Mouse (Mus musculus) neural tube, embryonic 11.5 days (tissue): Measurements from ENCODE around the gene Stard3nl. TPM values are rescaled to one million over a fixed set of nuclear protein-coding genes. Genes with fewer than 3 reads are reported as not detected.
A peak's percentile ranks its signal among the peaks of the same experiment; 100 is the strongest.

ENCODE experiments used
- ATAC-seq: fragments of 200-750 bp; cut with Nextera tagmentation; 2 replicates; pipeline ENCODE4 v1.8.0; 2017; ENCODE audit warnings: moderate number of reproducible peaks, mild to moderate bottlenecking, moderate TSS enrichment, moderate library complexity; ENCODE audit not compliant: insufficient read depth, low FRiP score, low TSS enrichment
- DNase-seq: peaks from one replicate; pipeline ENCODE4 v3.0.0-alpha.2; 2015; ENCODE audit warnings: low spot score
- H3K27ac ChIP-seq: fragments of 300-500 bp; sonication (generic); 2 replicates; pipeline ENCODE4 v1.5.1; 2014; ENCODE audit warnings: low read depth, mild to moderate bottlenecking, low read length
- H3K27me3 ChIP-seq: fragments of 300-500 bp; sonication (generic); 2 replicates; pipeline ENCODE4 v1.6.1; 2014; ENCODE audit warnings: mild to moderate bottlenecking, low read length, mixed read lengths; ENCODE audit not compliant: control insufficient read depth, insufficient read depth
- H3K36me3 ChIP-seq: fragments of 300-500 bp; sonication (generic); 2 replicates; pipeline ENCODE4 v1.6.1; 2014; ENCODE audit warnings: mild to moderate bottlenecking, low read length, moderate library complexity, mixed read lengths; ENCODE audit not compliant: control insufficient read depth, insufficient read depth
- H3K4me1 ChIP-seq: fragments of 300-500 bp; sonication (generic); 2 replicates; pipeline ENCODE4 v1.6.1; 2014; ENCODE audit warnings: low read length, mixed read lengths; ENCODE audit not compliant: control insufficient read depth, insufficient read depth
- H3K4me2 ChIP-seq: fragments of 300-500 bp; sonication (generic); 2 replicates; pipeline ENCODE4 v1.6.1; 2014; ENCODE audit warnings: low read depth, mild to moderate bottlenecking, moderate library complexity
- H3K4me3 ChIP-seq: fragments of 300-500 bp; sonication (generic); 2 replicates; pipeline ENCODE4 v1.5.1; 2014; ENCODE audit warnings: low read depth, low read length
- H3K9ac ChIP-seq: fragments of 300-500 bp; sonication (generic); 2 replicates; pipeline ENCODE4 v1.6.1; 2014; ENCODE audit warnings: mild to moderate bottlenecking, low read length
- H3K9me3 ChIP-seq: fragments of 300-500 bp; sonication (generic); 2 replicates; pipeline ENCODE4 v1.6.1; 2016; ENCODE audit warnings: low read length; ENCODE audit not compliant: control insufficient read depth
- WGBS: fragments of 180-500 bp; shearing (Covaris S2); extraction: QIAGEN DNeasy Blood & Tissue Kit; methylation state at CpG from one replicate; pipeline ENCODE4 v1.1.7; 2014; 5-methylcytosine and 5-hydroxymethylcytosine counted together
- polyA plus RNA-seq: library from polyadenylated mRNA; unstranded; fragments of >200 nt; fragmentation: Nextera tagmentation; extraction: Ambion mirVana; gene quantifications from 2 replicates; pipeline ENCODE4 v1.2.1, GENCODE M21; 2014

The Stard3nl gene
- 132 and 133 TPM in 2 replicates for polyA plus RNA-seq

DNA sequence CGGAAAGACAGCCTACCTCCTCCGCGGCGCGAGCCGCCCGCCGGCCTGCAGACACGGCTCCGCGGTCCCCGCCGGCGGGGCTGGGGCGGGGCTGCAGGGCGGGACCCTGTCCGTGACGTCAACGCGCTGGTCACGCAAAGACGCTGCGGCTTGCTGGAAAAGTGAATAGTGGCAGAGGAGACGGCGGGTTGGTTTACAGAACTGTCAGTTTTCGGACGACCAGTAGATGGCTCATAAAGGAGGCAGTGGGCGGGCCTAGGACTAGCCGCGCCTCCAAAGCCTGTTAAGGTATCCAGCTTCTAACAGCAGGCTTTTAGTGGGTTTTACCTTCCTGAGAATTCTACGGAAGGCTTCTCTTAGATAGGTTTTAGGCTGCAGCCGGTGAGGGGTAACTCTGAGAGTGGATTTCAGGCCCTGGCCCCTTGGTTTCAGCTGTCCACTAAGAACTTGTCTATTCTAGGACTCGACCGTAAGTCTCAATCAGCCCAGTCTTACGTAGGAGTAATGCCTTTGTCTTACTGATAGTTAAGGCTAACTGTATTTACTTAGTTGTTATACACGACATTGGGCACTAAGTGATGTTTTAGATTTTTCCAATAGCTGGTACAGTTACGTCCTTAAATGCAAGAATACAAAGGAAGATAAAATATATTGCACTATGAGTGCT is at the start of gene Stard3nl:
TSS of gene Stard3nl (minus strand) at position 108 of the 667 bp plus-strand sequence.
- peak within 1 kb of the TSS; percentile 53 for H3K4me2 ChIP-seq
- peak; percentile 97 for DNase-seq
- peak within 1 kb of the TSS; percentile 86 for H3K4me3 ChIP-seq
- peak within 1 kb of the TSS; percentile 73 for H3K27ac ChIP-seq
- WGBS = 1% methylated on average over 37 of the region's 37 CpGs
- no peaks in the 10 kb centered on the region for H3K9me3 ChIP-seq
- peak within 1 kb of the TSS; percentile 88 for H3K9ac ChIP-seq
- H3K36me3 ChIP-seq = no peaks in the 10 kb centered on the region
- no peaks in the 10 kb centered on the region for H3K4me1 ChIP-seq
- peak; percentile 99 for ATAC-seq
- no peaks in the 10 kb centered on the region for H3K27me3 ChIP-seq

DNA sequence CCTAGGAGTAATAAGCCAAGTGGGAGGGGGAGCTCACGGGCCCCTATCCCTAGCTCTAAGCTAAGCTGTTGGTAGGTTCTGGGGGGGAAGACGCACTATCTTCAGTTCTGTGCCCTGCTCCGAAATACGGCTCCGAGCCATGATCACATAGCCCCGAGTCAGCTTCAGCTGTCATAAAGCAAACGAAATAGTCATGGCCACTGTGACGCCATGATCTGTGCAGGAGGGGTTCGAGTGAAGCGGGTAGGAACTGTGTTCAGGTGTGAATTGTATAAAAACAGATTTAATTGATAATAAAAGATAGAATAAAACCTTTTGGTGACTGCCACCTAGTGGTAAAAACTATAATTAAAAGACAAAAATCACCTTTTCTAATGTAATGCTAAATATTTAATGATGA is 42.4 kb upstream of the Stard3nl start:
- H3K4me3 ChIP-seq = no peak overlapping the region
- no peaks in the 10 kb centered on the region for H3K36me3 ChIP-seq
- DNase-seq (peak; percentile 10), ATAC-seq (no peak)
- 84% methylated on average over 10 of the region's 10 CpGs for WGBS
- H3K9me3 ChIP-seq = no peaks in the 10 kb centered on the region
- no peak overlapping the region for H3K4me2 ChIP-seq
- H3K4me1 ChIP-seq = no peaks in the 10 kb centered on the region
- H3K27me3 ChIP-seq = no peaks in the 10 kb centered on the region
- no peak overlapping the region for H3K27ac ChIP-seq
- H3K9ac ChIP-seq = no peak overlapping the region

DNA sequence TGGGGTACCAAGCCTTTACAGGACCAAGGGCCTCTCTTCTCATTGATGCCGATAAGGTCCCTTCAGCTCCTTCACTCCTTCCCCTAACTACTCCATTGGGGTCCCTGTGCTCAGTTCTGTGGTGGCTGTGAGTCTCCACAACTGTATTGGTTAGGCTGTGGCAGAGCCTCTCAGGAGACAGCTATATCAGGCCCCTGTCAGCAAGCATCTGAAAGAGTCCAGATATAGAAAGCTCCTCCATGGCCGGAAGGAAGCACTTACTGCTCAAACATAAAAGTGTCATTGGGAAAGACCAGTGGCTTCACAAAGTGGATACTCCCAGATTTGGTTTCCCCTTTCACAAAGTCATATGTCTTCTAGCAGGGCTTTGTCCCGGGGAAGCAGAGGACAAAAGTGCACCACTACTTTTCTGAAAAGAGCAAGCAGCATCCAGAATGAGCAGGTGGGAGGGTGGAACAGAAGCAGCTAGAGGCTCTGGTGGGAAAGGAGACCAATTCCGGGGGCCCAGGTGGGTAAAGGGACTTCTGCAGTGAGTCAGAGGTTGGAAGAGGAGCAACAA is 34.3 kb upstream of the Stard3nl start:
- no peaks in the 10 kb centered on the region for H3K4me1 ChIP-seq
- DNase-seq (no peak), ATAC-seq (no peak)
- no peaks in the 10 kb centered on the region for H3K36me3 ChIP-seq
- H3K4me3 ChIP-seq = no peak overlapping the region
- H3K9me3 ChIP-seq = no peaks in the 10 kb centered on the region
- no peak overlapping the region for H3K4me2 ChIP-seq
- no peaks in the 10 kb centered on the region for H3K27me3 ChIP-seq
- WGBS = 72% methylated on average over 4 of the region's 4 CpGs
- H3K27ac ChIP-seq = no peak overlapping the region
- H3K9ac ChIP-seq = no peak overlapping the region

DNA sequence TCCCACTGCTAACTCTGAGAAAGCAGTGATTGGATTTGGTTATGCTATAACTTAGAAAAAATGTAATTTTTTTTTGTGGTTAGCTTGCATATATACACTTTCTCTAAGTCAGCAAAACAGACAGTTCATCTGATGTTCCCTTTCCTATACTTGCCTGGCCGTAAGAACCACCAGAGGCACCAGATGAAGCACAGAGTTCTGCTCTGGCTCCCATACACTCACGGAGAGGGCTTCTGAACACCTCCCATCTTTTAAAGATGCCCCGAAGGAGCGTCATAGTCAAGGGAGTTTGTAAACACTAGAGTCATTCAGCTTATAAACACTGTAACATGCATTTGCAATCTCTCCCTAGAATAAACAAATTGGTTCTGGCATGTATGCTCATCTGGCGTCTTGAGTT is 32.5 kb upstream of the Stard3nl start:
- no peak for DNase-seq
- WGBS = 88% methylated on average over 5 of the region's 5 CpGs
- H3K9me3 ChIP-seq = no peaks in the 10 kb centered on the region

DNA sequence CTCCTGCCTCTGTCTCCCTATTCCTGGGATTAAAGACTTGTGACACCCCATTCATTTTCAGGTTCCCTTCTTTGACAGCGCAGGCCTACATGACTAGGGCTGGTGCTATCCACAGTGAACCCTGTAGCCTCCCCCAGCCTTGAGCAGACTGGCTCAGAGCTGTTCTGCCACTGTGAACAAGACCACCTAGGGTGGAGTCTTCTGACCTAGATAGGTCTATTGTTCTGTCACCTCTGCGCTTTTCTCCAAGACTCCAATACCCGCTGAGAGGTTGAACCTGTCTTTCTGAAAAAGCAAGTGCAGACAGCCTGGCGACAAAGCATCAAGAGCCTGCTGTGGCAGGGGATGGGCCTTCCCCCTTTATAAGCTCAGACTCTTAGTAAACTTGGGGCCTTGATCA is 29.0 kb upstream of the Stard3nl start:
- Histone ChIP-seq H3K4me1 (no peaks in the 10 kb centered on the region), H3K27me3 (no peaks in the 10 kb centered on the region), H3K9ac (no peak overlapping the region), H3K4me3 (no peak overlapping the region), H3K4me2 (no peak overlapping the region), H3K27ac (no peak overlapping the region), H3K36me3 (no peaks in the 10 kb centered on the region), H3K9me3 (no peaks in the 10 kb centered on the region)
- DNase-seq (no peak), ATAC-seq (no peak)
- WGBS = 86% methylated on average over 4 of the region's 4 CpGs

More for the DNA sequence above, 32.5 kb upstream of the Stard3nl start:
- Histone ChIP-seq H3K27ac (no peak overlapping the region), H3K36me3 (no peaks in the 10 kb centered on the region), H3K4me3 (no peak overlapping the region), H3K4me2 (no peak overlapping the region), H3K27me3 (no peaks in the 10 kb centered on the region), H3K4me1 (no peaks in the 10 kb centered on the region), H3K9ac (no peak overlapping the region)
- no peak for ATAC-seq

DNA sequence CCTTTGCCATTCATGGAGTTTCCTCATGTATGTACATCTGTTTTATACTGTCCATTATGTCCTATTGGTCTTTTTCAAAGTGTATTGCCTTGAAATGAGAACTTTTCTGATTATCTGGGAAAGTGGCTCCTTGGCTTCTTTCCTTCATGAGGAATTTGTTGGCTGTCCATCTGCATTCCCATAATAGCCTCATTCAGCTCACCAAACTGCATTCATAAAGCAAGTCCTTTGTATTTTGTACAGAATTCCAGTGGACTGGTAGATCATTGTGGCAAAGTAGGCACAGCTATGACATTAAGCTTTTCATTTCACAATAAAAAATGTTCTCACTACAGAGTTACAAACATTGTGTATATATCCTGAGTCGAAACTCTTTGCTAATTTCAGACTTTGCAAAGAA is 26.9 kb upstream of the Stard3nl start:
- H3K27ac ChIP-seq = no peak overlapping the region
- H3K27me3 ChIP-seq = no peaks in the 10 kb centered on the region
- DNase-seq = no peak
- H3K9ac ChIP-seq = no peak overlapping the region
- ATAC-seq = no peak
- H3K4me3 ChIP-seq = no peak overlapping the region
- no peaks in the 10 kb centered on the region for H3K4me1 ChIP-seq
- WGBS = 84% methylated on average over 1 of the region's 1 CpGs
- H3K9me3 ChIP-seq = no peaks in the 10 kb centered on the region
- H3K36me3 ChIP-seq = no peaks in the 10 kb centered on the region
- H3K4me2 ChIP-seq = no peak overlapping the region

DNA sequence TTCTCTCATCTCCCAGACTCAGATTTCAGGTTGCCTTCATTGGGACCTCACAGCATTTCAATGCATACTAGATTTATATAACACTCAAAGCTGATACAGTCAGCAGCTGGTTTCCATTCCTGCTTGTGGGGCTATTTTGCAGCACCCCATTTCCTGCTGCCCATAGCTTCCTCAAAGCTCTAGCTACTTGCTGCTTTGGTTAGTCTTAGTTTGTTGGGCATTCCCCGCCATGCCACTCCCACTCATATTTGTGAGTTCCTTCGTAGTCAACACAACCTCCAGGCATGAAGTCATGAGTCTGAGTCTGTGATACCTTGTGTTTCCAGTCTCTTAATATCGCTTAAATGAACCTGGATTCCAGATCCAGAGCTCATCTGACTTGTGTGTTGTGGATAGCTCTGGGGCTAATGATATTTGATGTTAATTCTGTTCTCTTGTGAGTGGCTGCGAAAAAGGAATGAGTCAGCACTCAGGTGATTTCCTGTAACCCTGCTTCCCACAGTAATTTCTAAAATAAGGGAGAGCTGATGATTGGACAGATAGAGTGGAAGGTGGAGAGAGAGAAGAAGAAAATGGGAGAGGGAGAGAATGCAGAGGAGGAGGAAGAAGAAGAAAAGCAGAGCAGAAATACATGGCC is 22.4 kb upstream of the Stard3nl start:
- no peaks in the 10 kb centered on the region for H3K4me1 ChIP-seq
- DNase-seq = no peak
- no peak overlapping the region for H3K9ac ChIP-seq
- H3K27ac ChIP-seq = no peak overlapping the region
- no peaks in the 10 kb centered on the region for H3K9me3 ChIP-seq
- H3K4me2 ChIP-seq = no peak overlapping the region
- WGBS = 92% methylated on average over 4 of the region's 4 CpGs
- H3K4me3 ChIP-seq = no peak overlapping the region
- H3K27me3 ChIP-seq = no peaks in the 10 kb centered on the region
- no peaks in the 10 kb centered on the region for H3K36me3 ChIP-seq
- ATAC-seq = no peak

DNA sequence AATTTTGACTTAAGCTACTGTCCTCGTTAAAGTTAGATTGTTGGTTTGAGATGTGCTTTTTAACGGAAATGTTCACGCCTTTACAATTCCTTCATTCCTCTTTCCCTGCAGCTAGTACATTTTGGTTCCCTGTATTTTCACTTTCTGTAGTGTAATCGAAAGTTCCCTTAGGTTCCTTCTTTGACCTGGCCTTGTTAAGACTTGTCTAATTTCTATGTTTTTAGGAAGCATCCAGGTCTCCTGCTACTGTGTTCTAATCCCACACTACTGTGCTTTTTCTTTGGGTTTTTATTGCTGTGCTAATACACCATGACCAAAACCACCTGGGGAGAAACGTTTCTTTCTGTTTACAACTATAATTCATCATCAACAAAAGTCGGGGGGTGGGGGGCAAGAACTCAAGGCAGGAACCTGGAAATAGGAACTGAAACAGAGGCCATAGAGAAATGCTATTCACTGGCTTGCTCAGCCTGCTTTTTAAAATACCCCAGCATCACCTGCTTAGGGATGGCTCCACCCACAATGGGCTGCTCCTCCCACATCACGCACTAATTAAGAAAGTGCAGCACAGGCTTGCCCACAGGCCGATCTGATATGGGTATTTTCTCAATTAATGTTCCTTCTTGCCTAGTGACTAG is 20.4 kb upstream of the Stard3nl start:
- Histone ChIP-seq H3K9ac (no peak overlapping the region), H3K9me3 (no peaks in the 10 kb centered on the region), H3K4me2 (no peak overlapping the region), H3K4me1 (no peaks in the 10 kb centered on the region), H3K36me3 (no peaks in the 10 kb centered on the region), H3K27me3 (no peaks in the 10 kb centered on the region), H3K27ac (no peak overlapping the region), H3K4me3 (no peak overlapping the region)
- 61% methylated on average over 8 of the region's 8 CpGs for WGBS
- ATAC-seq (no peak), DNase-seq (no peak)
